Mouse (Mus musculus) mature B cell (primary cell): ENCODE results near the gene Fam110a.

Experiments used
- in situ Hi-C: fragments of 300-500 bp; cut with MboI; formaldehyde crosslinking; loops from 2 replicates; pipeline ENCODE4 v1.14.3; 2019

The Fam110a gene

GRCm38 (mm10) chr2:151997190-151997575 is 17.2 kb upstream of the Fam110a start:
- in situ Hi-C loops, result loop anchor here (10.0 kb wide), 1 partner anchor 62 kb away; no protein-coding TSS in a partner anchor

GRCm38 (mm10) chr2:151996229-151997189 is 16.5 kb upstream of the Fam110a start, which contains the start of gene Slc52a3:
Gene Slc52a3 (plus strand): TSS chr2:151996511.
- in situ Hi-C loops, result loop anchor here (10.0 kb wide), 1 partner anchor 62 kb away; no protein-coding TSS in a partner anchor

GRCm38 (mm10) chr2:151994350-151995122 is 14.5 kb upstream of the Fam110a start:
- in situ Hi-C loops, result loop anchor here (10.0 kb wide), 1 partner anchor 60 kb away; no protein-coding TSS in a partner anchor

GRCm38 (mm10) chr2:151991446-151991845 is 11.4 kb upstream of the Fam110a start:
- in situ Hi-C loops, result loop anchor here (10.0 kb wide), 1 partner anchor 57 kb away; no protein-coding TSS in a partner anchor

GRCm38 (mm10) chr2:151990985-151991394 is 11.0 kb upstream of the Fam110a start:
- in situ Hi-C loops, result loop anchor here (10.0 kb wide), 1 partner anchor 56 kb away; no protein-coding TSS in a partner anchor

- in situ Hi-C loops, result no loop called here
Measured at GRCm38 (mm10) chr2:151988978-151989377, 9.0 kb upstream of the Fam110a start.

- in situ Hi-C loops, result no loop called here
Measured at GRCm38 (mm10) chr2:151986958-151987357, 6.9 kb upstream of the Fam110a start.

GRCm38 (mm10) chr2:151985426-151986172 is 5.6 kb upstream of the Fam110a start:
- in situ Hi-C loops, result no loop called here

- in situ Hi-C loops, result no loop called here
Measured at GRCm38 (mm10) chr2:151984019-151984418, 4.0 kb upstream of the Fam110a start.

GRCm38 (mm10) chr2:151982476-151982875 is 2.5 kb upstream of the Fam110a start:
- in situ Hi-C loops, result no loop called here

- in situ Hi-C loops, result no loop called here
Measured at GRCm38 (mm10) chr2:151981268-151981667, 1.2 kb upstream of the Fam110a start.

GRCm38 (mm10) chr2:151980355-151980693 is 305 bp upstream of the Fam110a start:
- in situ Hi-C loops, result no loop called here

GRCm38 (mm10) chr2:151978494-151978893 is 1.5 kb downstream of the Fam110a start:
- in situ Hi-C loops, result no loop called here

- in situ Hi-C loops, result no loop called here
Measured at GRCm38 (mm10) chr2:151977689-151978440, 2.2 kb downstream of the Fam110a start.

- in situ Hi-C loops, result no loop called here
Measured at GRCm38 (mm10) chr2:151976067-151976466, 4.0 kb downstream of the Fam110a start.

GRCm38 (mm10) chr2:151975295-151975694 is 4.7 kb downstream of the Fam110a start:
- in situ Hi-C loops, result no loop called here

- in situ Hi-C loops, result no loop called here
Measured at GRCm38 (mm10) chr2:151973595-151974562, 6.1 kb downstream of the Fam110a start.

- in situ Hi-C loops, result no loop called here
Measured at GRCm38 (mm10) chr2:151972880-151973594, 7.0 kb downstream of the Fam110a start.

GRCm38 (mm10) chr2:151971748-151972147 is 8.3 kb downstream of the Fam110a start:
- in situ Hi-C loops, result no loop called here
